Mouse (Mus musculus) spleen, adult 2 months (tissue): ENCODE measurements around the gene Mrm2. TPM values are rescaled to one million over a fixed set of nuclear protein-coding genes. Genes with fewer than 3 reads are reported as not detected.

Source experiments
- DNase-seq, 2 experiments: peaks; one replicate each; pipeline versions ENCODE4 v3.0.0 to v3.0.0-alpha.2; 2012 to 2021; ENCODE audit warnings: low spot score in 2 of 2, low read depth in 1 of 2
- H3K27ac ChIP-seq: fragments of 200-500 bp; 2 replicates; pipeline ENCODE4 v1.5.1; 2012; ENCODE audit warnings: low read length, inconsistent platforms; ENCODE audit not compliant: insufficient read depth
- H3K27me3 ChIP-seq: fragments of 200-500 bp; 2 replicates; pipeline ENCODE4 v1.6.1; 2012; ENCODE audit warnings: mild to moderate bottlenecking, moderate library complexity, low read length, inconsistent platforms; ENCODE audit not compliant: control insufficient read depth, insufficient read depth
- H3K36me3 ChIP-seq: fragments of 200-500 bp; 2 replicates; pipeline ENCODE4 v1.6.1; 2012; ENCODE audit warnings: mild to moderate bottlenecking, low read length, inconsistent platforms; ENCODE audit not compliant: control insufficient read depth, insufficient read depth
- H3K4me1 ChIP-seq: fragments of 200-500 bp; 2 replicates; pipeline ENCODE4 v1.6.1; 2011; ENCODE audit warnings: inconsistent platforms; ENCODE audit not compliant: control insufficient read depth, insufficient read depth, insufficient read length
- H3K4me3 ChIP-seq: fragments of 200-500 bp; 2 replicates; pipeline ENCODE4 v1.5.1; 2011; ENCODE audit warnings: mild to moderate bottlenecking, inconsistent platforms; ENCODE audit not compliant: insufficient read depth, insufficient read length; ENCODE audit errors: extremely low read depth
- CTCF ChIP-seq: fragments of 200-500 bp; IDR thresholded peaks from 2 replicates; pipeline ENCODE4 v1.5.1; 2011; ENCODE audit warnings: mild to moderate bottlenecking, inconsistent platforms; ENCODE audit not compliant: insufficient read depth, insufficient read length, insufficient replicate concordance; ENCODE audit errors: extremely low read depth
- POLR2A ChIP-seq: fragments of 200-500 bp; IDR thresholded peaks from 2 replicates; pipeline ENCODE4 v1.6.1; 2011; ENCODE audit warnings: low read depth, low read length, inconsistent platforms
- WGBS: fragments of 180-500 bp; shearing (Covaris S2); methylation state at CpG from one replicate; pipeline ENCODE4 v1.1.7; 2018; 5-methylcytosine and 5-hydroxymethylcytosine counted together
- polyA plus RNA-seq: library from polyadenylated mRNA; depleted of rRNA; stranded (reverse); fragments of >200 nt; gene quantifications from 2 replicates; pipeline ENCODE4 v1.2.3, GENCODE M21; 2012; rRNA removed

Gene Mrm2
- polyA plus RNA-seq, 1 experiment = 3.7 TPM

- Histone ChIP-seq H3K27me3 (no peaks in the 10 kb centered on the region), H3K4me3 (no peak overlapping the region), H3K27ac (no peak overlapping the region), H3K4me1 (no peaks in the 10 kb centered on the region), H3K36me3 (no peaks in the 10 kb centered on the region; the same call in none of the 2 replicates)
- 72% methylated on average over 3 of the region's 3 CpGs for WGBS
- no peak for TF ChIP-seq CTCF
- TF ChIP-seq POLR2A = no peak
- no peak for DNase-seq
Measured at GRCm38 (mm10) chr5:140282900-140283299, 48.8 kb downstream of the Mrm2 start.

GRCm38 (mm10) chr5:140282376-140282775, 49.3 kb downstream of the Mrm2 start:
- no peaks in the 10 kb centered on the region for H3K27me3 ChIP-seq
- H3K36me3 ChIP-seq = no peaks in the 10 kb centered on the region; the same call in none of the 2 replicates
- H3K4me3 ChIP-seq = no peak overlapping the region
- no peak overlapping the region for H3K27ac ChIP-seq
- H3K4me1 ChIP-seq = no peaks in the 10 kb centered on the region
- DNase-seq = no peak
- TF ChIP-seq CTCF (no peak), POLR2A (no peak)
- WGBS = 65% methylated on average over 8 of the region's 8 CpGs

GRCm38 (mm10) chr5:140280205-140280604, 51.5 kb downstream of the Mrm2 start:
- no peak for DNase-seq
- no peaks in the 10 kb centered on the region for H3K27me3 ChIP-seq
- WGBS = 91% methylated on average over 9 of the region's 9 CpGs

More at GRCm38 (mm10) chr5:140280205-140280604, 51.5 kb downstream of the Mrm2 start:
- no peak for TF ChIP-seq POLR2A
- no peak for TF ChIP-seq CTCF
- no peaks in the 10 kb centered on the region; the same call in none of the 2 replicates for H3K36me3 ChIP-seq
- H3K4me1 ChIP-seq = no peaks in the 10 kb centered on the region
- H3K27ac ChIP-seq = no peak overlapping the region
- H3K4me3 ChIP-seq = no peak overlapping the region

Other genes starting within 250 kb of the Mrm2 start
- 18.3 and 22.3 TPM in 2 replicates for gene Mad1l1, start 10.3 kb downstream of the Mrm2 start, polyA plus RNA-seq
- gene Nudt1, start 10.2 kb downstream of the Mrm2 start, polyA plus RNA-seq = 4.5 and 4.7 TPM in 2 replicates
- 42.3 and 44.9 TPM in 2 replicates for gene Snx8, start 57.4 kb upstream of the Mrm2 start, polyA plus RNA-seq
- 72.1 and 74.3 TPM in 2 replicates for gene Eif3b, start 87.4 kb upstream of the Mrm2 start, polyA plus RNA-seq
- 0.07 and 0.12 TPM in 2 replicates for gene Gm4869, start 113.7 kb upstream of the Mrm2 start, polyA plus RNA-seq
- 28.0 and 31.6 TPM in 2 replicates for gene Chst12, start 173.7 kb upstream of the Mrm2 start, polyA plus RNA-seq
- gene Grifin, start 233.2 kb upstream of the Mrm2 start, polyA plus RNA-seq = 0.61 and 0.81 TPM in 2 replicates